Mouse (Mus musculus): ENCODE measurements at regions not wholly inside any gene's neighbourhood (a gene's known extent, or its start where the extent isn't known, plus 50 kb on each side); places are given as distances from the start of the nearest gene placed in this dataset.
A peak's percentile ranks its signal among the peaks of the same experiment; 100 is the strongest.

DNA sequence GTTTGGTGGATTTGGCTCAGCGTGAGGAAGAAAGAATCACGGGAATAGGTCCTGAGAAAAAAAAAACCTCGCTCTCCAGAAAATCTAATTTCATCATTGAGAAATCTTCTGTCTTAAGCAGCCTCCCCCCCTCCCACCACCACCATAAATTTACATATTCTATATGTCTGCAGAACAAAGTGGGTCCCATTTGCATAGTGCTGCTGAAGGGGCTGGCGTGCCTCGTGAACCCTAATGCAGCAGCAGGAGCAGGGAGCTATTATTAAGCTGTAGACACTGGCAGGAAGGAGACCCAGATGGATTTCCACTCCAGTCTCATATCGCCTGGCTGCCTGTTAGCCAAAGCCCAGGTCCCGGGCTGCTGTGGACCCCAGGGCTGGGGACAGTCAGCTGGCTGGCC, 179.6 kb downstream of the Gm26897 start:
- peaks cover 24% of the 10 kb centered on the region for H3K27me3 ChIP-seq (ENCODE audit: low read depth, poor library complexity, severe bottlenecking)
- peaks cover 42% of the 10 kb centered on the region for H3K4me1 ChIP-seq
- H3K9me3 ChIP-seq (replicated peaks) = no peaks in the 10 kb centered on the region
- H3K27ac ChIP-seq (replicated peaks) = 0 out of 2 replicates have a peak overlapping the region, but pooled peaks have one; percentile 28
- no peak overlapping the region for H3K4me3 ChIP-seq
- no peak for DNase-seq (ENCODE audit: low spot score)
- 45% methylated on average over 7 of the region's 7 CpGs for WGBS
- no peaks in the 10 kb centered on the region for H3K36me3 ChIP-seq

DNA sequence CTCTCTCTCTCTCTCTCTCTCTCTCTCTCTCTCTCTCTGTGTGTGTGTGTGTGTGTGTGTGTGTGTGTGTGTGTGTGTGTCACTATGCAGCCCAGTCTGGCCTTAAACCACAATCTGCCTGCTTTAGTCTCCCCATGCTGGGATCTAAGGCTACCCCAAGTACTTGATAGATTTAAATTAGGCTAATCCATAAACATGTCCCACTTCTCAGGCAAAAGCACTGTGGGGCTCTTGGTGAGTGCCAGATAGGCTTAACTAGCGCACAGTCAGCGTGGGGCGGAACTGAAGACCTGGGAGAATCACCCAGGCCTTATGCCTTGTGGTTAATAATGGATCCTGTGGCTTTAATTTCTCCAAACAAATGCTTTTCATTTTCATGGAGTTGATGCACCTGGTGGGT, 180.6 kb downstream of the Gm26897 start:
- no peak overlapping the region for H3K27ac ChIP-seq (replicated peaks)
- peaks cover 27% of the 10 kb centered on the region for H3K27me3 ChIP-seq (ENCODE audit: low read depth, poor library complexity, severe bottlenecking)
- H3K4me3 ChIP-seq = no peak overlapping the region
- no peaks in the 10 kb centered on the region for H3K36me3 ChIP-seq
- 76% methylated on average over 3 of the region's 3 CpGs for WGBS
- no peak for DNase-seq (ENCODE audit: low spot score)
- peaks cover 50% of the 10 kb centered on the region for H3K4me1 ChIP-seq
- H3K9me3 ChIP-seq (replicated peaks) = no peaks in the 10 kb centered on the region

DNA sequence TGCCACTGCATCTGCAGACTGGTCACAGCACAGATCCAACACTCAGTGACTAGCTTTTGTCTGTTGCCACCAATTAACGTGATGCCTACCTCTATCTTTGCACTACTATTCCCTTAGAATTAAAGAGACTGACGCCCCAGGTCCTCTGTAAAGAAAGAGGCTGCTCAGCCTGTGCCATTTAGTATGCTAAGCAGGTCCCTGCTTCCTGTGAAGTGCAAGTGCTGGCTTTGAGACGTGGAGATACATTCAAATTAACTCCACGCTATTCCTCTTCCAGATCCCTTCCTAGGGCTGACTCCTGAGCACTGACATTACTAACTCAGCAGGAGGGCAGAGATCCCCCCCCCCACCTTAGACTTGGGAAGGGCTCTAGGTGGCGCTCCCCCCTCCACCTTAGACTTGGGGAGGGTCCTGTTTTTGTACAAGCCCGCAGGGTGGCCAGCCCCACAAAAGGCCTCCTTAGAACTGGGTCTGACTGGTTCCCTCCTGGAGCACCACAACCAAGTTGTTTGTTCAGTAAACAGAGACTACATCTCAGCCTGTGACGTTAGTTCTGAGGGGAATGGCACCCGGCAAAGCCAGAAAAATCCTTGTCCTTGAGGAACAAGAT, 184.0 kb downstream of the Gm26897 start:
- DNase-seq (ENCODE audit: low spot score) = no peak
- peaks cover 9% of the 10 kb centered on the region; the same call in 1 of the 2 replicates for H3K27me3 ChIP-seq (ENCODE audit: low read depth, poor library complexity, severe bottlenecking)
- WGBS = 20% methylated on average over 8 of the region's 8 CpGs
- H3K36me3 ChIP-seq = no peaks in the 10 kb centered on the region
- no peaks in the 10 kb centered on the region for H3K9me3 ChIP-seq (replicated peaks)
- H3K4me1 ChIP-seq = peaks cover 39% of the 10 kb centered on the region
- no peak overlapping the region for H3K4me3 ChIP-seq
- H3K27ac ChIP-seq (replicated peaks) = peak overlapping the region; percentile 52

DNA sequence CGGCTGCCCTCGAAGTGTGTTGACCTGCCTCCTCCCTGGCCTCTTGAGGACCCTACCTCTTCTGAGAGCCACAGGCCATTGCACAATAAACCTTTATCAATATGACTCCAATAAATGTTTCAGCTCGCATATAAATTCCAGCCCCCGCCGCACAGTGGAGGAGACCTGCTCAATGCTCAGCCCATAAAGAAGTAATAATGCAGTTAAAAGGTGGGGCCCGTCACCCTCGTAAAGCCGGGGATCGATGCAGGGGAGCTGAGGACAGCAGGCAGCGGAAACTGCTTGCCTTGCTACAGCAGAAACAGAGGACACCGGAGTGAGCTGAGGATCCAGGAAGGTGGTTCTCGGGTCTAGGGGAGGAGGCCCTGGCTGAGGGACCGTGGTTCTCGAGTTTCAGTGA, 185.2 kb downstream of the Gm26897 start:
- H3K27me3 ChIP-seq (ENCODE audit: low read depth, poor library complexity, severe bottlenecking) = peaks cover 9% of the 10 kb centered on the region; the same call in 1 of the 2 replicates
- no peaks in the 10 kb centered on the region for H3K36me3 ChIP-seq
- H3K27ac ChIP-seq (replicated peaks) = 0 out of 2 replicates have a peak overlapping the region, but pooled peaks have one; percentile 52
- peaks cover 38% of the 10 kb centered on the region for H3K4me1 ChIP-seq
- H3K9me3 ChIP-seq (replicated peaks) = no peaks in the 10 kb centered on the region
- WGBS = 86% methylated on average over 14 of the region's 14 CpGs
- no peak overlapping the region for H3K4me3 ChIP-seq
- no peak for DNase-seq (ENCODE audit: low spot score)

DNA sequence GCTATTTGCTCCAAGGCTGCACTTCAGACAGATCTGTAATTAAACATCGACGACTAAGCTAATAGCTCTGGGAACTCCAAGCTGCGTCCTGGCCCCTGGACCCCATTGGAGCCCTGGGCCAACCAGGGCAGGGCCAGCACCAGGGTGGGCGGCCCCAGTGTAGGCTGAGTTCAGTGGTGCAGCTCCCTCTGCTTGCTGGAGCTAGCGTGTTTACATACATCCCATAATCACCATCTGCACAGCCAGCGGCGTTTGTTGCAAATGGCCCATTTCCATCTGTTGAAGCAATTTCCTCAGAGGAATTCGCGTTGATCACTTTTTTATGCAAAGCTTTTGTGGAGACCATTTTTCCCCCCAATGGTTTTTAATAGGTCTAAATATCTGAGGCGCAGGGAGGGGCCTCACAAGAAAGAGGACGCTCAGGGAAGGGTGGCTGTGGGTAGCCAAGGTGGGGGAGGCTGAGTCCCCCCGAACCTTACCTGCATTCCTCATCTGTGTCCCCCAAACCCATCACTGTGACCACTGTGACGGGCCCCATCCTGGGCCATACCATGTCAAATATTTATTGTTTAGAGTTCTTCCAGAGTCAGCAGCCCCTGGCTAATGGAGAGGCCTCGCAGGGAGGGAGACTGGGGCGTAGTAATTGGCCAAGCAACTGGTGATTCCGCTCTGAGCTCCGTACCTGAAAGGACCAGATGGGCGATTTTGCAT, 189.4 kb downstream of the Gm26897 start:
- H3K4me1 ChIP-seq = peaks cover 37% of the 10 kb centered on the region
- H3K36me3 ChIP-seq = no peaks in the 10 kb centered on the region
- DNase-seq (ENCODE audit: low spot score) = no peak
- H3K27ac ChIP-seq (replicated peaks) = peak overlapping the region; percentile 46
- H3K27me3 ChIP-seq (ENCODE audit: low read depth, poor library complexity, severe bottlenecking) = peaks cover 10% of the 10 kb centered on the region; the same call in 1 of the 2 replicates
- 61% methylated on average over 18 of the region's 18 CpGs for WGBS
- no peak overlapping the region for H3K4me3 ChIP-seq
- H3K9me3 ChIP-seq (replicated peaks) = no peaks in the 10 kb centered on the region

DNA sequence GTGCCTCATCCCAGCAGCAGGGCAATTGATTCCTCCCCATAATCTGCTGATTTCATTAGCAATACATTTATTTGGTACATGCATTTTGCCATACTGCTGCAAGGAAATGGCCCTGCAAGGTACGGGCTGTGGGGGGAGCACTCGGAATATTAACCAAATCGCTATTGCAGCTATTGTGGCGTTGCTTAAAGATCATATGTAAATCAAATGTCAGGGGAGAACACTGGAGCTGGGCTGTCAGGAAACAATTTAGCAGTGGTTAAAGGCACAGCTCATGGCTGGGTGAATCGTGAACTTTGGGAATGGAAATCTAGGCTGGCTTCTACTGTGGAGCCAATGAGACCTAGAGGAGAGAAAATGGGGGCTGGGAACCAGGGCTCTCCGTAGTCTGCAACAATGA, 192.0 kb downstream of the Gm26897 start:
- H3K9me3 ChIP-seq (replicated peaks) = no peaks in the 10 kb centered on the region
- WGBS = 77% methylated on average over 6 of the region's 6 CpGs
- no peak for DNase-seq (ENCODE audit: low spot score)
- no peak overlapping the region for H3K4me3 ChIP-seq
- peaks cover 10% of the 10 kb centered on the region for H3K27me3 ChIP-seq (ENCODE audit: low read depth, poor library complexity, severe bottlenecking)
- no peaks in the 10 kb centered on the region for H3K36me3 ChIP-seq
- no peak overlapping the region for H3K27ac ChIP-seq (replicated peaks)
- H3K4me1 ChIP-seq = peaks cover 45% of the 10 kb centered on the region

DNA sequence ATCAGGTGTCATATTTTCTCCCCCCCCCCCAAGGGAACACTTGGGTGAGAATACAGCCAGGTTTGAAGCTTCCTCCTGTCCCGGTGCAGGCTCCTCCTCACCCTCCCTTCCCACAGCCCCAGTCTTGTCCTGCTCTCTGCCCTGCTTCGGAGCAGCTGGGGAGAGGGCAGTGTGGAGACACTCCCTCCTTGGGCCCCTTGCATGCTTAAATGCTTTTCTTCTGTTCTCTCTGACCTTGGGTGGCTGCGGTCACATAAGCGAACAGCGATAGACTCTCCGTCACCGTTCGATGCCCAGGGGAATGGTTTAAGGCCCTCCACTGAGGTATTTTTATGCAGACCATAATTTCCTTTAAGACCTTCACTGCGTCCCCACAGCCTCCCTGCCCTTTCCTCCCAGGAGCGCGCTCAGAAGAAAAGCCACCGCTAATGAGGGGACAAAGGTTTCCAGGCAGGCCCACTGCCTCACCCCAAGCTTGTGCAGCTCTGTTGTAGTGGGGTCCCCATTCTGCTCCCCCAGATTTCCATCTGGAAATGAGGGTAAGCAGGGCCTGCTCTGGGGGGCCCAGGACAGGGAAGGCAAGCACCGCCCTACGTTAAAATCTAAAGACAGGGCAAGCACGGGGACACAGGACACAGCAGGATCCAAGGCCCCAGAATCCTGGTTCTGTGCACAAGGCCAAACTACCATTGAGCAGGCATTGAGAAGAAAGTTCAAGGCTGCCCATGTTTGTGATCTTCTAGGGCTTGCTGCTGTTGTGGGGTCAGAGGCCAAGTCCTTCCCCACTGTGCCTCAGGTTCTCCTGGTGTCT, 195.7 kb downstream of the Gm26897 start:
- Histone ChIP-seq H3K9me3 (replicated peaks) (no peaks in the 10 kb centered on the region; the same call in 1 of the 2 replicates), H3K27me3 (ENCODE audit: low read depth, poor library complexity, severe bottlenecking) (peaks cover 10% of the 10 kb centered on the region), H3K4me1 (peaks cover 30% of the 10 kb centered on the region), H3K27ac (replicated peaks) (peak overlapping the region; percentile 81), H3K36me3 (no peaks in the 10 kb centered on the region), H3K4me3 (no peak overlapping the region)
- DNase-seq (ENCODE audit: low spot score) = peak; percentile 44
- 30% methylated on average over 15 of the region's 15 CpGs for WGBS

DNA sequence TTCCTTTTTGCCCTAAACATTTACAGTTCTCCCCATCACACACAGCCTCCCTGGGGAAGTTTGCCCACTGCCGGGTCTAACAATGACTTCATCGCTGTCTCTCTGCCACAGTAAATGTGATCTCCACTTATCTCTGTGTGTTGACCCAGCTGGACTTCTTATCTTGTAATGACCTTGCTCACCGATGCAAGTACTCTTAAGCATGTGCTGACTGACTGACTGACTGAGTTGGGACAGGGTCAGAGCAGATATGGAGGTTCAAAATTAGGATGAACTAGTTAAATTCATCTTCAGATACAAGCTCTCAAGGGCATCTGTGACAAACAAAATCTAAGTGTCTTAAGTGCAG, 196.2 kb downstream of the Gm26897 start:
- H3K4me3 ChIP-seq = no peak overlapping the region
- peaks cover 10% of the 10 kb centered on the region for H3K27me3 ChIP-seq (ENCODE audit: low read depth, poor library complexity, severe bottlenecking)
- 52% methylated on average over 3 of the region's 3 CpGs for WGBS
- no peaks in the 10 kb centered on the region for H3K36me3 ChIP-seq
- H3K9me3 ChIP-seq (replicated peaks) = no peaks in the 10 kb centered on the region; the same call in 1 of the 2 replicates
- H3K4me1 ChIP-seq = peaks cover 30% of the 10 kb centered on the region
- DNase-seq (ENCODE audit: low spot score) = no peak
- H3K27ac ChIP-seq (replicated peaks) = peak overlapping the region; percentile 81

DNA sequence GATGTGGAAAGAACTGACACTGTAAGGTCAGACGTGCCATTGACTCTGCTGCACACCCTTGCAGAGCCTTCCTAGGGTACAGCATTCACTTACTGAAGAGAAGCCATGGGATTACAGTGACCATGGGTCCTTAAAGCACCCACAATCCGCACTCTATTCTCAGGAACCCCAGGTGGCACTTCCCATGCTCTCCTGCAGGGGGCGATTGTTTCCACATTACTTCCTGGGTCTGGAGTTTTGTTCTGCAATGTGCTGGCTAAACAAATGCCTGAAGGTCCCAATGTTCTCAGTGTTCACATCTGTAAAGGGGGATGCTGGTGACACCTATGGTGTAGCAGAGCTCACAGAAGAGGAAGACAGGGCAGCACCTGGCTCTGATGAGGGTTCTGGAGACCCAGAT, 198.0 kb downstream of the Gm26897 start:
- no peaks in the 10 kb centered on the region; the same call in 1 of the 2 replicates for H3K9me3 ChIP-seq (replicated peaks)
- 72% methylated on average over 3 of the region's 3 CpGs for WGBS
- H3K4me1 ChIP-seq = peaks cover 23% of the 10 kb centered on the region
- H3K27me3 ChIP-seq (ENCODE audit: low read depth, poor library complexity, severe bottlenecking) = peaks cover 10% of the 10 kb centered on the region
- DNase-seq (ENCODE audit: low spot score) = no peak
- H3K36me3 ChIP-seq = no peaks in the 10 kb centered on the region
- no peak overlapping the region for H3K4me3 ChIP-seq
- H3K27ac ChIP-seq (replicated peaks) = no peak overlapping the region

DNA sequence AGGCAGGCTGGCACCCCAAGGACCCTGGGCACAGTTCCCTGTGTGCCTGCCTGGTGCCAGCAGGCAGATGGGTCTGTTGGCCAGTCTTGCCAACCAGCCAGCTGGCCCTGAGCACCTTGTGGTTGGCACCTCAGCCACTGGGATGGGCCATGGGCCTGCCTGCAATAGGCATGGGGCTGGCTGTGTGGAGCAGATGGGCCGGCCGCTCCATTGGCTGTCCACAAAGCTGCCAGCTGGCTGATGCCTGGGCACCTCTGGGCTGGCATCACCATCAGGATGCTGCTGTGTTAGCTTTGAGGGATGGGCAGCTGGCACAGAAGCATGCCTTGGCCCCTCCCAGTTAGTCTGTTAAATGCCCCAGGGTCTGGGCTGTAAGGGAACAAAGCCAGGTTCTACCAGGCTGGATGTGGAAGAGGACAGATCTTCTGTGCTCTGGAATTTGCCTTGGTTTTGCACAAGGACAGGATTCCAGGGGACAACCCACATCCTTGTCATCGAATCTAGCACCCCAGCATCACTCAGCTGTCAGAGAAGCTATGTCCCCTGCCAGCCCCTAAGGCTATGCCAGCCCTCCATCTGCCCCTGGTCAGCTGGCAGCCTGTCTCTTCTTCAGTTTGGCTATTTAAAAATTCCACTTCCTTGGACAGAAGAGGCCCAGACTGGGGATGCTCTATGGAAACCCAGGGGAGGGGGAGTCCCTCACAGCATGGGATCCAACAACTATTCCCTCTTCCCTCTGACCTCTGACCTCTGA, 201.8 kb downstream of the Gm26897 start:
- no peaks in the 10 kb centered on the region; the same call in 1 of the 2 replicates for H3K27me3 ChIP-seq (ENCODE audit: low read depth, poor library complexity, severe bottlenecking)
- no peak for DNase-seq (ENCODE audit: low spot score)
- peak overlapping the region; percentile 61; the same call in 1 of the 2 replicates for H3K27ac ChIP-seq (replicated peaks)
- 88% methylated on average over 3 of the region's 3 CpGs for WGBS
- H3K36me3 ChIP-seq = no peaks in the 10 kb centered on the region
- no peaks in the 10 kb centered on the region; the same call in 1 of the 2 replicates for H3K9me3 ChIP-seq (replicated peaks)
- no peak overlapping the region for H3K4me3 ChIP-seq
- H3K4me1 ChIP-seq = peaks cover 6% of the 10 kb centered on the region; the same call in 1 of the 2 replicates

DNA sequence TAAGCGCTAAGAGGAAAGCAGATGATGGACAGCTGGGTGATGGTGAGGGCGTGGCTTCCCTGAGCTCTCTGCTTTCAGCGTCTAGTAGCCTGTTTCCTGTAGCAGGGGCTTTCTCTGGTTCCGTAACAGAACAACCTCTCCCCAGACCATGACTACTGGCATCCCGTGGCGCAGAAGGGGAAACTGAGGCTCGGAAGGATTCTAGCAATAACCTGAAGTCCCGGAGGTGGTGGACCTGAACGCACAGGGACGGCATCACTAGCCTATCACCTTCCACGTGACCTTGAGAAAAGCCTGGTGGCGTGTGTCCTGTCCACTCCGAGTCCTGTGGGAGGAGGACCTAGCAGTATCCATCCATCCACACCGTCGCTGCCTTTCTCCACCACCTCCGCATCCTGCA, 208.1 kb downstream of the Gm26897 start:
- Histone ChIP-seq H3K36me3 (no peaks in the 10 kb centered on the region), H3K27ac (replicated peaks) (no peak overlapping the region), H3K4me3 (no peak overlapping the region), H3K4me1 (peaks cover 30% of the 10 kb centered on the region), H3K27me3 (ENCODE audit: low read depth, poor library complexity, severe bottlenecking) (peaks cover 34% of the 10 kb centered on the region), H3K9me3 (replicated peaks) (no peaks in the 10 kb centered on the region)
- DNase-seq (ENCODE audit: low spot score) = no peak
- WGBS = 83% methylated on average over 16 of the region's 16 CpGs

DNA sequence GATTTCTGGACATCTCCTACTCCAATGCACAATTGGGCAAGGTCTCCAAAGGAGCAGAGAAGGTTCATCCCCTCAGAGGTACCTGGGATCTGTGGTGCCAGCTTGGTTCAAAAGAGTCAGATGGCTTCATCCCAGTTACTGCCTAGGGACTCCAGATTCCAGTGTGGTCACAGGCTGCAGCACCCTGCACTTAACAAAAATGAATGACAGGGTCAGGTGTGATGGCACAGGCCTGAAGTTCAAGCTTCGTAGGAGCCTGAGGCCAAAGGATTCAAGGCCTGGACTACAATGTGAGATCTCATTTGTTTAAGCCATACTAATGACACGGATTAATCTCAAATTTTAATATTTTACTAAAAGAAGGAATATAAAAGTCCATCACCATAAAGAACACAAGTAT, 209.1 kb downstream of the Gm26897 start:
- no peaks in the 10 kb centered on the region for H3K9me3 ChIP-seq (replicated peaks)
- no peak for DNase-seq (ENCODE audit: low spot score)
- no peaks in the 10 kb centered on the region for H3K36me3 ChIP-seq
- WGBS = 87% methylated on average over 2 of the region's 2 CpGs
- H3K4me3 ChIP-seq = no peak overlapping the region
- no peak overlapping the region for H3K27ac ChIP-seq (replicated peaks)
- H3K4me1 ChIP-seq = peaks cover 30% of the 10 kb centered on the region
- peaks cover 34% of the 10 kb centered on the region for H3K27me3 ChIP-seq (ENCODE audit: low read depth, poor library complexity, severe bottlenecking)
